Mouse (Mus musculus) cerebellum, adult 2 months (tissue): ENCODE data around the gene Pdzd7. TPM values are rescaled to one million over a fixed set of nuclear protein-coding genes. Genes with fewer than 3 reads are reported as not detected.

Source experiments
- DNase-seq, 2 experiments: peaks; one replicate each; pipeline ENCODE4 v3.0.0; 2021
- H3K27ac ChIP-seq: fragments of 200-500 bp; 2 replicates; pipeline ENCODE4 v1.5.1; 2012; ENCODE audit warnings: low read length, control low read depth, inconsistent platforms; ENCODE audit not compliant: insufficient read depth
- H3K27me3 ChIP-seq: fragments of 200-500 bp; 2 replicates; pipeline ENCODE4 v1.6.1; 2012; ENCODE audit warnings: inconsistent platforms, mild to moderate bottlenecking, low read length, moderate library complexity; ENCODE audit not compliant: control insufficient read depth, insufficient read depth
- H3K4me1 ChIP-seq: fragments of 200-500 bp; 2 replicates; pipeline ENCODE4 v1.6.1; 2011; ENCODE audit warnings: low read length; ENCODE audit not compliant: control insufficient read depth, insufficient read depth
- H3K4me3 ChIP-seq: fragments of 200-500 bp; replicated peaks from 2 replicates; pipeline ENCODE3; 2011; ENCODE audit warnings: mild to moderate bottlenecking, low read depth, low read length, control low read depth; ENCODE audit not compliant: insufficient read depth
- CTCF ChIP-seq: fragments of 200-500 bp; IDR thresholded peaks from 2 replicates; pipeline ENCODE4 v1.5.1; 2011; ENCODE audit warnings: low read depth, mild to moderate bottlenecking, control low read depth, low read length, moderate library complexity, borderline replicate concordance; ENCODE audit not compliant: insufficient read depth
- POLR2A ChIP-seq: fragments of 200-500 bp; IDR thresholded peaks from 2 replicates; pipeline ENCODE4 v1.6.1; 2011; ENCODE audit warnings: low read length, control low read depth, borderline replicate concordance; ENCODE audit not compliant: insufficient read depth
- WGBS: fragments of 180-500 bp; shearing (Covaris S2); methylation state at CpG from one replicate; pipeline ENCODE4 v1.1.7; 2018; 5-methylcytosine and 5-hydroxymethylcytosine counted together
- polyA plus RNA-seq: library from polyadenylated mRNA; depleted of rRNA; stranded (reverse); fragments of >200 nt; gene quantifications from 2 replicates; pipeline ENCODE4 v1.2.3, GENCODE M21; 2012; rRNA removed

Pdzd7 gene
- polyA plus RNA-seq, 1 experiment, result 9.1 TPM

DNA sequence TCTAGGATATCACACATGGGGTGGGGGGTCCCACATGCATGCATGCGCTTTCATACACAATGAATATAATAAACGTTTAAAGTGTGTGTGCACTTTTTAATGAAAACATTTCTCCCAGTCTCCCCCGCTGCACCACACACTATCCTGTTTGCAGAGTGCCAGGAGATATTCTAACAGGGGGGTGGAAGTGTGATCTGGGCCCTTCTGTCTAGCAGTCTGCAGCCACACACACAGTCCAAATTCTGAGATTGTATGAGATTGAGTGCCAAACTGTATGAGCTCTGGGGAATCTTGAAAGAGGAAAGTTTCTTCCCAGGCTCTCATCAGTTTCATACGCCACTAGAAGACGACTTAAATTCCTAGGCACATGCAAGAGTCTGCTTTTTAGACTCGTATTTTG is 57.7 kb downstream of the Pdzd7 start:
- Histone ChIP-seq H3K4me3 (no peak overlapping the region), H3K27ac (no peak overlapping the region), H3K27me3 (no peaks in the 10 kb centered on the region), H3K4me1 (peaks cover 3% of the 10 kb centered on the region; the same call in 1 of the 2 replicates)
- WGBS, result 63% methylated on average over 6 of the region's 6 CpGs
- no peak for TF ChIP-seq POLR2A
- TF ChIP-seq CTCF, result no peak
- no peak for DNase-seq

DNA sequence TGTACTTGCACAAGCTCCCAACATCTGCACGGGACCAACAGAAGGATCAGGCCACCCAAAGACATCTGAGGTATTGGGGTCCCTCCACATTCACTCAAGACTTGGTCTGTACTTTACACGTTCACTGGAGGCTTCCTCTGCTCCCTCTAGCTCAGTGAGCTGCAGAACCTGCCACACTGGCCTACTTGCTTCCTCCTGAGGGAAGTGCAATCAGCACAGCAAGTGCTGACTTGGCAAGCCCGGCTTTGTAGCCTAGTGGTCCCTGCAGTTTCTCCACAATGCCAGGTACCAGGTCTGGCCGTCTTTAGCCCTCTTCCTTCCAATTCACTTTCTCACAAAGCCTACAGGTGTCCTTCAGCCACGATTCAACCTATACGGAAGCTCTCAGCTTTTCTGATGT is 58.5 kb downstream of the Pdzd7 start:
- Histone ChIP-seq H3K27me3 (no peaks in the 10 kb centered on the region), H3K27ac (no peak overlapping the region), H3K4me3 (no peak overlapping the region), H3K4me1 (peaks cover 3% of the 10 kb centered on the region; the same call in 1 of the 2 replicates)
- no peak for DNase-seq
- TF ChIP-seq POLR2A (no peak), CTCF (no peak)
- 78% methylated on average over 6 of the region's 6 CpGs for WGBS

DNA sequence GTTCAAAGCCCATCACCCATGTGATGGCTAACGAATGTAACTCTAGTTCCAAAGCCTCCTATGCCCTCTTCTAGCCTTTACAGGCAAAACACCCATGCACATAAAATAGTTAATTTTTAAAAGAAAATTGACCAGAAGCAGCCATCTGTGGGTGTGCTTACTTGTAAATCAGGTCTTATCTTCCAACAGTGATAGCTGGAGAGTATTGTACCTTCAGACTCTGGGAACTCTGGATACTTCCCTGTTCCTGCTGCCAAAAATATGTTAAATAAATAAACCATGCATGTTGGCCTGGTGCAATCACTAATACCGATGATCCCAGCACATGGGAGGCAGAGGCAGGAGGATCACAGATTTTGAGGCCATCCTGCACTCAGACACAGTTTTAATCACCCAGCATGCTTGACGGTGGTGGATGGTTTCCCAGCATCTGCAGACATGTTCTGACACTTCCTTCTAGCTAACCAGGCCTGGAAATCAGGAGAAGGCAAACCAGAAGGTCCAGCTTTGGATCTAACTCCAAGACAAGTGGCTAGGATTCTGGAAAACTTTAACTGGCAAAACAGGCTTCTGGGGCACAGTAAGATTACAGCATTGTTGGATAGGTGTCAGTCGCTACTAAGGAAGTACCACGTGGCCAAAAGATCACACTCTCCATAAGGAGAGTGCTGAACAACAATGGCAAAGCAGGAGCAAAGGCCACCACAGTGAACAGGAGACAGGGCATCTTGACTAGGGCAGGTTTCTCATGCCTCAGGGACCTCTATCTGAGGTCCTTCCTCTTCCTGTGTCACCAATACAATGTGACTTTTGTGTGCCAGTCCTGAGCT is 60.1 kb downstream of the Pdzd7 start:
- Histone ChIP-seq H3K27ac (no peak overlapping the region), H3K27me3 (no peaks in the 10 kb centered on the region), H3K4me3 (no peak overlapping the region), H3K4me1 (peaks cover 3% of the 10 kb centered on the region; the same call in 1 of the 2 replicates)
- TF ChIP-seq CTCF (no peak), POLR2A (no peak)
- DNase-seq, result no peak
- 70% methylated on average over 5 of the region's 5 CpGs for WGBS

DNA sequence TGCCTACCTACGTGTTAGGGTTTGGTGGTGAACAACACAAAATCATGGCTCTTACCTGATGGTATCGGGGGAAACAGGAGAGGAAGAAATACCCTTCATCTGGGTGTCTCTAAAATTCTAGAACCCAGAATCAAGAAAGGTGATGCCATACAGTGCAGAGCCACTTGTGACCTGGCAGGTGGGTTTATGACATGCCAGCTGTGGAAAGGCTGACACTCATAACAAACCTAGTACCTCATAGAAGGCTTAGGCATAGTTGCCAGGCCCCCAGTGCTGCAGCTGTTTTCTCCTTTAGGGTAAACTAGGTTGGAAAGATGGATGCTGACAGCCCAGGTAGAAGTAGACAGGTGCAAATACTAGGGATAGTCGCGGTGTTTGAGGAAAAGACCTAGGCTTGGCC is 61.1 kb downstream of the Pdzd7 start:
- WGBS, result 90% methylated on average over 4 of the region's 4 CpGs
- Histone ChIP-seq H3K4me1 (no peaks in the 10 kb centered on the region), H3K4me3 (no peak overlapping the region), H3K27ac (no peak overlapping the region), H3K27me3 (no peaks in the 10 kb centered on the region)
- no peak for DNase-seq
- TF ChIP-seq POLR2A (no peak), CTCF (no peak)

DNA sequence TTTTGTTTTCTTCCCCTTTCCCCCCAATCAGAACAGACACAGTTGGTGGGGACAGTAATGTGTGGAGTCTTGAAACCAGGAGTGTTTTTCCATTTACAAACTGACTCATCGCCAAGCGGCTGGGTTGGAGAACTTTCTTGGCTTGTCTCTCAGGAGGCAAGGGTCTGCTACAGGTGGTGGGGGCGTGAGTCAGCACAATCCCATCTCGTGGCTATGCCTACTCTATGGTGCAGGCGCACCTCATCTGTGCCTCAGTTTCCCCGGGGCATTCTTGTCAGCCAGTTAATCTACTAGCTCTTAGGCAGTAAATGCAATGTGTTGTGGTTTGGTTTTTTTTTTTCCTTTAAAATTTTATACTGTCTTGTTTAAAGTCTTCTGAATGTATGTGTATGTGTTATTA is 62.2 kb downstream of the Pdzd7 start:
- TF ChIP-seq CTCF (no peak), POLR2A (no peak)
- no peak for DNase-seq
- no peak overlapping the region for H3K4me3 ChIP-seq
- H3K27ac ChIP-seq, result no peak overlapping the region
- 86% methylated on average over 6 of the region's 6 CpGs for WGBS
- no peaks in the 10 kb centered on the region for H3K27me3 ChIP-seq
- H3K4me1 ChIP-seq, result no peaks in the 10 kb centered on the region

DNA sequence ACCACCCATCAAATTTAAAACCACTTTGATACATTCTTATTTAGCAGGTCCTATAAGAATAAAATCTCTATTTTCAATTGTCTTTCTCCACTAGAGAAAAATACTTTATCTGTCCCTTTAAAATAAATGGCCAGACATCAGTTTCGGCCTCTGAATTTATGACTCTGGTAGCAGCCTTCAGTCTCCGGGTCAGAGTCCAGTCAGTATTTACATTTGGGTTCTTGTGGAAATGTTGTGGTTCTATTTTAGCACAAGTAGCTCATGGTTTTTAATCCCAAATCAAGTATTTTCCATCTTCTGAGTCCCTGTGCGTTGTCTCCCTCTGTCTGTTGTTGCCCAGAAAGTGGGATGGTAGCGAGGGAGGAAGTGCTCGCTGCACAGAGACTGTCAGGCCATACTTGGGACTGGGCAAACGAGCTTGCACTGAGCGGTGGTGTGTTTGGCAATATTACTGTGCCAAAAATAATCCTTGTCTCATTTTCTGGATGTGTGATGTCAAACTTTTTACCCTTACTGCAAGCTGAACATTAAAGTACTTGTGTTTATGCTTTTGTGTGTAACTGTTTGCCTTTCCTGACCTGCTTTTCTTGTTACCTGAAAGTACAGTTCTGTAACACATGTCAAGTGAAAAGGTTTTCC is 62.9 kb downstream of the Pdzd7 start:
- WGBS, result 71% methylated on average over 7 of the region's 7 CpGs
- no peak for DNase-seq
- no peaks in the 10 kb centered on the region for H3K4me1 ChIP-seq
- TF ChIP-seq CTCF, result no peak
- TF ChIP-seq POLR2A, result no peak
- no peaks in the 10 kb centered on the region for H3K27me3 ChIP-seq
- H3K4me3 ChIP-seq, result no peak overlapping the region
- no peak overlapping the region for H3K27ac ChIP-seq

DNA sequence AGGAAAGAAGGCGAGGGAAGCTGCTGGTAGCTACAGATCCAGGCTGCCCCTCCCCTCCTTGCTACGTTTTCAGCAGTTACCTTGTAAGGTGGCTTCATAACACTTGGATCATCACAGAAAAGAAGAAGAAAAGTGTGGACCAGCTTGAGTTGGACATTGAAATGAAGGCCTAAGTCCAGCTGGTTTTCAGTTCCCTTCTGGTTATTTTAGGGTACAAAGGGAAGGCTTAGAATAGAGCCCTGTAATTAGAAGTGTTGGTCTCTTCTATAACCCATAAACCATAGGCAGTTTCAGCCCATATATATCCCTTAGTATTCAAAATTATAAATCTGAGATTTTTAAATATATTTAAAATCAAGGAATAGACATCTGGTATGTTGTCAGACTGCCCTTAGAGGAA is 64.7 kb downstream of the Pdzd7 start:
- H3K4me3 ChIP-seq, result no peak overlapping the region
- DNase-seq, result no peak
- no peak overlapping the region for H3K27ac ChIP-seq
- no peaks in the 10 kb centered on the region for H3K4me1 ChIP-seq
- no peak for TF ChIP-seq CTCF
- no peak for TF ChIP-seq POLR2A
- WGBS, result 80% methylated on average over 2 of the region's 2 CpGs
- H3K27me3 ChIP-seq, result no peaks in the 10 kb centered on the region

DNA sequence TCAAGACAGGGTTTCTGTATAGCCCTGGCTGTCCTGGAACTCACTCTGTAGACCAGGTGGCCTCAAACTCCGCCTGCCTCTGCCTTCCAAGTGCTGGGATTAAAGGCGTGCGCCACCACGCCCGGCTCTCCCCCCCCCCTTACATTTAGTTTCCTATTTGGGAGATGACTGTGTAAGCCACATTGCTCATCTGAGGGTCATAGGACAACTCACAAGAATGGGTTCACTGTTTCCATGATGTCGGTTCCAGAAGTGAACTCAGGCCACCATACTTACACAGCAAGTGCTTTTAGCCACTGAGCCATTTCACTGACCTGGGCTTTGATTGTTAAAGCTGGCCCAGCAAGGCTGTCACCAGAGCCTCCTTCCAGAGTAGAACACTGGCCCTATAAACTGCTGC is 68.4 kb downstream of the Pdzd7 start:
- WGBS, result 85% methylated on average over 6 of the region's 6 CpGs
- TF ChIP-seq POLR2A, result no peak
- no peak for TF ChIP-seq CTCF
- Histone ChIP-seq H3K4me3 (no peak overlapping the region), H3K27ac (no peak overlapping the region), H3K4me1 (no peaks in the 10 kb centered on the region), H3K27me3 (no peaks in the 10 kb centered on the region)
- DNase-seq, result no peak

Other genes starting within 250 kb of the Pdzd7 start
- 36.4 and 43.8 TPM in 2 replicates for gene Slf2, start 114.6 kb downstream of the Pdzd7 start, polyA plus RNA-seq
- 90.3 and 101 TPM in 2 replicates for gene Sema4g, start 56.6 kb downstream of the Pdzd7 start, polyA plus RNA-seq
- gene Twnk, start 40.1 kb downstream of the Pdzd7 start, polyA plus RNA-seq, result 11.2 and 11.7 TPM in 2 replicates
- gene Mrpl43, start 39.3 kb downstream of the Pdzd7 start, polyA plus RNA-seq, result 86.7 and 88.3 TPM in 2 replicates
- gene Lzts2, start 31.3 kb downstream of the Pdzd7 start, polyA plus RNA-seq, result 54.1 and 56.3 TPM in 2 replicates
- gene Sfxn3, start 1.8 kb upstream of the Pdzd7 start, polyA plus RNA-seq, result 90.5 and 91.6 TPM in 2 replicates
- 13.4 and 15.0 TPM in 2 replicates for gene Kazald1, start 29.5 kb upstream of the Pdzd7 start, polyA plus RNA-seq
- gene Tlx1, start 105.0 kb upstream of the Pdzd7 start, polyA plus RNA-seq, result 0.21 and 1.4 TPM in 2 replicates
- gene Lbx1, start 190.1 kb upstream of the Pdzd7 start, polyA plus RNA-seq, result 5.4 and 6.0 TPM in 2 replicates